Comparison of ENCODE assay signal across 34 mouse cellular contexts in genomic region chr6:116361993-116362392, GRCm38 (mm10).
"Had no signal": no experiment of that assay in that cellular context is flagged by ENCODE, and none has a peak within 500 bp of the region (broad histone marks: within the 10 kb centered on the region; RNA-seq: fewer than 3 reads in every experiment).

No protein-coding gene starts in this region.

- H3K27me3 ChIP-seq: heart, embryonic 12.5 days; heart, embryonic 13.5 days; heart, embryonic 15.5 days; hindbrain, embryonic 12.5 days; hindbrain, embryonic 13.5 days; hindbrain, embryonic 15.5 days; intestine, embryonic 15.5 days; kidney, embryonic 15.5 days had no signal

- H3K36me3 ChIP-seq: heart, embryonic 10.5 days; heart, embryonic 12.5 days; heart, embryonic 13.5 days; heart, embryonic 15.5 days; hindbrain, embryonic 10.5 days; hindbrain, embryonic 12.5 days; hindbrain, embryonic 13.5 days; hindbrain, embryonic 15.5 days; intestine, embryonic 15.5 days; kidney, embryonic 15.5 days had no signal

- H3K9ac ChIP-seq: heart, embryonic 12.5 days; heart, embryonic 13.5 days; heart, embryonic 15.5 days; hindbrain, embryonic 12.5 days; hindbrain, embryonic 13.5 days; hindbrain, embryonic 14.5 days; hindbrain, embryonic 15.5 days; intestine, embryonic 15.5 days; kidney, embryonic 15.5 days had no signal

- H3K4me2 ChIP-seq: heart, embryonic 11.5 days; heart, embryonic 12.5 days; heart, embryonic 13.5 days; heart, embryonic 15.5 days; hindbrain, embryonic 12.5 days; hindbrain, embryonic 13.5 days; hindbrain, embryonic 14.5 days; hindbrain, embryonic 15.5 days; intestine, embryonic 15.5 days; kidney, embryonic 15.5 days had no signal

- H3K9me3 ChIP-seq: heart, embryonic 10.5 days; heart, embryonic 12.5 days; heart, embryonic 15.5 days; hindbrain, embryonic 12.5 days; hindbrain, embryonic 13.5 days; hindbrain, embryonic 15.5 days; intestine, embryonic 15.5 days; kidney, embryonic 15.5 days had no signal

- H3K4me3 ChIP-seq: heart, embryonic 10.5 days; heart, embryonic 12.5 days; heart, embryonic 13.5 days; heart, embryonic 15.5 days; hindbrain, embryonic 10.5 days; hindbrain, embryonic 12.5 days; hindbrain, embryonic 13.5 days; hindbrain, embryonic 15.5 days; intestine, embryonic 15.5 days; kidney, embryonic 15.5 days; layer of hippocampus, adult 2 months had no signal

- ATAC-seq: hindbrain, embryonic 16.5 days; hindbrain, postnatal 0 days; inflammation-experienced regulatory T-cells, adult 6 months; intestine, embryonic 16.5 days had no signal

- H3K4me1 ChIP-seq: heart, embryonic 10.5 days; heart, embryonic 13.5 days; heart, embryonic 15.5 days; hindbrain, embryonic 10.5 days; intestine, embryonic 15.5 days had no signal

- H3K27ac ChIP-seq: heart, embryonic 10.5 days; heart, embryonic 13.5 days; heart, embryonic 15.5 days; hindbrain, embryonic 10.5 days; hindbrain, embryonic 12.5 days; hindbrain, embryonic 13.5 days; hindbrain, embryonic 14.5 days; hindbrain, embryonic 15.5 days; hindbrain, postnatal 0 days; intestine, embryonic 15.5 days; kidney, embryonic 15.5 days; kidney, postnatal 0 days; layer of hippocampus, adult 2 months had no signal

- DNase-seq: heart, postnatal 10 days; heart, postnatal 14 days; heart, postnatal 36 days; heart, postnatal 4 days; kidney, adult 11 months; kidney, adult 18-20 months; kidney, adult 2 months; kidney, adult 8-10 months; kidney, adult 9 months; kidney, postnatal 10 days; kidney, postnatal 14 days; kidney, postnatal 25 days; kidney, postnatal 36 days; kidney, postnatal 4 days; layer of hippocampus, adult 9-11 months; layer of hippocampus, postnatal 36 days had no signal
